Mouse (Mus musculus) lung, embryonic 14.5 days (tissue): ENCODE data around the gene Ispd. TPM values are rescaled to one million over a fixed set of nuclear protein-coding genes. Genes with fewer than 3 reads are reported as not detected.

ENCODE experiments used
- ATAC-seq: fragments of 200-750 bp; cut with Nextera tagmentation; 2 replicates; pipeline ENCODE4 v1.8.0; 2017; ENCODE audit warnings: mild to moderate bottlenecking, moderate TSS enrichment, moderate library complexity; ENCODE audit not compliant: insufficient read depth
- DNase-seq: peaks from one replicate; pipeline ENCODE4 v3.0.0-alpha.2; 2015
- H3K27ac ChIP-seq: fragments of 300-500 bp; sonication (generic); 2 replicates; pipeline ENCODE4 v1.5.1; 2014; ENCODE audit warnings: low read depth, mild to moderate bottlenecking, moderate library complexity
- H3K27me3 ChIP-seq: fragments of 300-500 bp; sonication (generic); 2 replicates; pipeline ENCODE4 v1.6.1; 2014; ENCODE audit warnings: low read length, control low read depth; ENCODE audit not compliant: insufficient read depth
- H3K36me3 ChIP-seq: fragments of 300-500 bp; sonication (generic); 2 replicates; pipeline ENCODE4 v1.6.1; 2014; ENCODE audit warnings: control low read depth; ENCODE audit not compliant: insufficient read depth
- H3K4me1 ChIP-seq: fragments of 300-500 bp; sonication (generic); 2 replicates; pipeline ENCODE4 v1.6.1; 2014; ENCODE audit warnings: antibody characterized with exemption, control low read depth; ENCODE audit not compliant: insufficient read depth
- H3K4me2 ChIP-seq: fragments of 300-500 bp; sonication (generic); 2 replicates; pipeline ENCODE4 v1.6.1; 2014; ENCODE audit warnings: mild to moderate bottlenecking
- H3K4me3 ChIP-seq: fragments of 300-500 bp; sonication (generic); 2 replicates; pipeline ENCODE4 v1.5.1; 2014; ENCODE audit warnings: low read depth, low read length
- H3K9ac ChIP-seq: fragments of 300-500 bp; sonication (generic); 2 replicates; pipeline ENCODE4 v1.6.1; 2014
- H3K9me3 ChIP-seq: fragments of 300-500 bp; sonication (generic); 2 replicates; pipeline ENCODE4 v1.6.1; 2016; ENCODE audit warnings: low read depth, low read length, control low read depth
- CTCF ChIP-seq: IDR thresholded peaks from 2 replicates; pipeline ENCODE4 v1.5.1; 2016; ENCODE audit warnings: antibody characterized with exemption, low read depth
- WGBS: fragments of 180-500 bp; shearing (Covaris S2); extraction: QIAGEN DNeasy Blood & Tissue Kit; methylation state at CpG from one replicate; pipeline ENCODE4 v1.1.7; 2014; 5-methylcytosine and 5-hydroxymethylcytosine counted together
- polyA plus RNA-seq: library from polyadenylated mRNA; unstranded; fragments of >200 nt; fragmentation: Nextera tagmentation; extraction: Ambion mirVana; gene quantifications from 2 replicates; pipeline ENCODE4 v1.2.1, GENCODE M21; 2014

Ispd gene
- polyA plus RNA-seq, 1 experiment from 2014 or later = 18.1 TPM

DNA sequence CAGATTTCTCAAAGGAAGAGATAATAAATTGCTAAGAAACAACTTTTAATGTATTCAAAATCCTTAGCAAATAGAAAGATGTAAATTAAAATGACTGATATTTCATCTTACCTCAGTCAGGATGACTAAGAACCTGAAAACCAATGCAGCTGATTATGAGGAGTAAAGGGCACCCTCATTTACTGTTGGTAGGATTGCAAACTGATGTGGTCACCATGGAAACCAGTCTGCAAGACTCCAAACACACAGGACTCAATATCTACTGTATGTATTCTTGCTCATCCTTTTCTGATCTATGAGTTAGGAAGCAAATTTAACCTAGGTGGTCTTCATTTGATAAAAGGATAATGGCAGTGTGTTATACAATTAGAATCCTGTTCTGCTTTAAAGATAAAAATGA, 246.0 kb downstream of the Ispd start:
- no peaks in the 10 kb centered on the region for H3K9me3 ChIP-seq
- no peak for TF ChIP-seq CTCF
- H3K27me3 ChIP-seq = no peaks in the 10 kb centered on the region
- ATAC-seq = no peak
- H3K4me1 ChIP-seq = no peaks in the 10 kb centered on the region
- no peak overlapping the region for H3K4me2 ChIP-seq
- H3K36me3 ChIP-seq = no peaks in the 10 kb centered on the region
- H3K4me3 ChIP-seq = no peak overlapping the region
- H3K9ac ChIP-seq = no peak overlapping the region
- no peak overlapping the region for H3K27ac ChIP-seq
- DNase-seq = no peak

DNA sequence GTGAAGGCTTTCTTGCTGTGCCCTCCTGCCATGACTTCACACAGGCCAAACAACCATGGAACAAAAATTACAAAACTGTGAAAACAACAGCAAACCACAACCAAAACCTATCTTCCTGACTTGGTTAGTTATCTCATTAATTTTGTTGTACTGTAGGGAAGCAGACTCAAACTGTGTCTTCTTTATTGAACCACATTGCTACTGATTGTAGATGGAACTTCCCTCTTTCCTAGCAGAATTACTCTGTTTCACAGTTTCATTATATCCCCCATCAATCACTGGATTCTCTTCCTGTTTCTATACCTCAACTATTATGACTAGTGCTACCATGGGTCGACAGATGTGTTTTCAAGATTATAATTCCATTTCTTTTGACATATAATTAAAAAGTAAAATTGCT, 251.2 kb downstream of the Ispd start:
- Histone ChIP-seq H3K4me2 (no peak overlapping the region), H3K27ac (no peak overlapping the region), H3K4me1 (no peaks in the 10 kb centered on the region), H3K36me3 (no peaks in the 10 kb centered on the region), H3K9ac (no peak overlapping the region), H3K4me3 (no peak overlapping the region), H3K9me3 (no peaks in the 10 kb centered on the region), H3K27me3 (no peaks in the 10 kb centered on the region)
- no peak for DNase-seq
- ATAC-seq = no peak
- no peak for TF ChIP-seq CTCF
- 78% methylated on average over 1 of the region's 1 CpGs for WGBS

DNA sequence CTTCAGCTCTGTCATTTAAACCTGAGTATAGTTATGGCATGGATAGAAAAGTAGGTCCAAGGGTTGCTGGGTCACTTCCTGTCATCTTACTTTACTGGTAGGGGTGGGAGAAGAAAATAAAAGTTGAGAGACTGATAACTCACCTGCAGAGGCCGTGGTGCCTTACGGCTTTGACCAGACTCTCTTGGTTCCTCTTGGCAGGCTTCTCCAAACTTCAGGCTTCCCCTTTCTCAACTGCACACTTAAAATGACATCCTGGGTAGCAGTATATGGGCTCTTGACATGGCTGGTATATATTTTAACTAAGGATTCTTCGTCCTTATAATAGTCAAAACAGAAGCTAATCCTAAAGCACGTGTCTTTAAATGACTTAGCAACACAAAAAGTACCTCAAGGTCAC, 266.3 kb downstream of the Ispd start:
- no peak overlapping the region for H3K27ac ChIP-seq
- WGBS = 75% methylated on average over 4 of the region's 4 CpGs
- H3K27me3 ChIP-seq = no peaks in the 10 kb centered on the region

DNA sequence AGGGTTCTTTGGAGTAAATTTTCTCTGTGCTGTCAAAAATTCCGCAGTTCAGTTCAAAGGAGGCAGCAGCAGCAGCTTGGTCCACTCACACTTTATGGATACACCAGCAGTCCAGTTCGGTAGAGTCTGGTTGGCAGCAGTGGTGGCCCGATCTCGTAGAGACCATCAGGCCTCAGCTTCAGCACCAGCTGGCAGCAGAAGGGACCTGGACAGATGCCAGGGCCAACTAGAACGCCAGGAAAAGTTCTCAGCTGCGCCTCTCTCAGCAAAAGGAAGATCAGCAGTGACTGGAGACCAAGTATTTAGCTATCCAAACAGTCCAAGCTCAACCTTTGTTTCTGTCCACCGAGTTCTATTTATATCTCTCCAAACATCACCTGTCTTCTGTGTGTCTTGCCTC, 281.2 kb downstream of the Ispd start:
- DNase-seq = peak; percentile 73
- Histone ChIP-seq H3K4me2 (no peak overlapping the region), H3K4me1 (no peaks in the 10 kb centered on the region)

More for the DNA sequence above, 266.3 kb downstream of the Ispd start:
- H3K4me3 ChIP-seq = no peak overlapping the region
- H3K36me3 ChIP-seq = no peaks in the 10 kb centered on the region
- TF ChIP-seq CTCF = no peak
- H3K9ac ChIP-seq = no peak overlapping the region
- no peaks in the 10 kb centered on the region for H3K9me3 ChIP-seq
- DNase-seq (no peak), ATAC-seq (no peak)
- H3K4me1 ChIP-seq = no peaks in the 10 kb centered on the region
- H3K4me2 ChIP-seq = no peak overlapping the region

DNA sequence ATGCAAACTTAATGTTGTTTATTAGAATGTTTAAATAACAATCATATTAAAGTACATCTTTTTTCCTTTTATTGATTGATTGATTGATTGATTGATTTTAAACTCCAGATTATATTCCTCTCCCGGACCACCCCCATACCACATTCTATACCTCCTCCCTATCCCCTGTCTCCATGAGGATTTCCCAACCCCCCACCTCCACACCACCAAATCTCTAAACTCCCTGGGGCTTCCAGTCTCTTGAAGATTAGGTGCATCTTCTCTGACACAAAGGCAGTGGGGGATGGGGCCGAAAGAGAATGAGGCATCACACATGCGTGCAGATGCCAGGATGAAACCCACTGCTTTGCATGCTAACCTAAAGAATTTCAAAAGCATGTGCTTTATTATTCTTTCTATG, 283.5 kb downstream of the Ispd start:
- Histone ChIP-seq H3K9ac (no peak overlapping the region), H3K4me1 (no peaks in the 10 kb centered on the region), H3K9me3 (no peaks in the 10 kb centered on the region), H3K4me2 (no peak overlapping the region), H3K36me3 (no peaks in the 10 kb centered on the region), H3K27me3 (no peaks in the 10 kb centered on the region), H3K27ac (no peak overlapping the region), H3K4me3 (no peak overlapping the region)
- DNase-seq (no peak), ATAC-seq (no peak)
- no peak for TF ChIP-seq CTCF
- WGBS = 74% methylated on average over 3 of the region's 3 CpGs

More for the DNA sequence above, 281.2 kb downstream of the Ispd start:
- no peak for TF ChIP-seq CTCF
- no peak; the same call in 1 of the 2 replicates for ATAC-seq
- Histone ChIP-seq H3K36me3 (no peaks in the 10 kb centered on the region), H3K27me3 (no peaks in the 10 kb centered on the region), H3K9ac (no peak overlapping the region), H3K9me3 (no peaks in the 10 kb centered on the region), H3K27ac (no peak overlapping the region), H3K4me3 (no peak overlapping the region)
- 53% methylated on average over 7 of the region's 7 CpGs for WGBS

DNA sequence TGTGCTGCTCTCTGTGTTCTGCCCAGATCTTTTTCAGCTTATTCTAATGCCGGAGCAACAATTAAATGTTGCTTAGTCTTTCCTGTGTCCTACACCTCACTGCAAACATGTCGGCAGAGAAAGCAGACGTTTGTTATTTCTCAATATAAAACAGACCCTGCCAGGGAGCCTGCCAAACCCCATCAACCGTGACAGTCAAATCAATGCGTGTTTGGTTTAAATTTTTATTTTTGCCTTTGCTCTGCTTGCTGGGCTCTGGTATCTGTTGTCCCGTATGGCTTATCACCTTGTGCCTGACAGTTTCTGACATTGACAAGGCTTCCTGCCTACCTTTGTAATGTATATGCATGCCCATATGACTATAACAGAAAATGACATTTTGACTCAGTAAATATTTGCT, 285.5 kb downstream of the Ispd start:
- Histone ChIP-seq H3K4me2 (no peak overlapping the region), H3K9me3 (no peaks in the 10 kb centered on the region), H3K4me3 (no peak overlapping the region), H3K9ac (no peak overlapping the region), H3K4me1 (no peaks in the 10 kb centered on the region), H3K27ac (no peak overlapping the region), H3K36me3 (no peaks in the 10 kb centered on the region), H3K27me3 (no peaks in the 10 kb centered on the region)
- 38% methylated on average over 6 of the region's 6 CpGs for WGBS
- no peak for DNase-seq
- no peak for ATAC-seq
- no peak for TF ChIP-seq CTCF

DNA sequence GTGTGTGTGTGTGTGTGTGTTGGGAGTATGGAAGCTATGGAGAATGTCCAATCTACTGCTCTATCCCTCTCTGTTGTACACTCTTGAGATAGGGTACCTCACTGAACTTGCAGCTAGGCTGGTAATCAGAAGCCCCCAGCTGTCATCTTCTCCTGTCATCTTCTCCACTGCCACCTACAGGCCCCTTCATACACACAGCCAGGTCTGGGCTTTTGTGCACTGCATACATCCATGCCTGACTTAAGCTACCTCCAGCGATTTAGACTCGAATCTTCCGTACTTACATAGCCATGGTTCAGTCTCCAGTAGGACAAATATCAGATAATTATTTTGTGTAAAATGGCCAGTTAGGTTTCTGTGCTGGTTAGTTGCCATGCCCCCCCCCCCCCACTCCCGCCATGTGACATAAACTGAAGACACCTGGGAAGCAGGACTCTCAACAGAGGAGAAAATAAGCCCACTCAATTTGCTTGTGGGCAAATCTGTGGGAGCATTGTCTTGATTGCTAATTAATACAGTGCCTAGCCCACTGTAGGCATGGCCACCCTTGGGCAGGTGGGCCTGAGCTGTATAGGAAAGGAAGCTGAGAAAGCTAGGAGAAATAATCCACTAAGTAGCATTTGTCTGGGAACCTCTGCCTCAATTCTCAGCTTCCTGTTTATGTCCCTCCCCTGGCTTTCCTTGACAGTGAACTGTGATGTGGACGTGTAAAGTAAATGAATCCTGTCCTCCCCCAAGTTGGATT, 289.1 kb downstream of the Ispd start:
- H3K36me3 ChIP-seq = no peaks in the 10 kb centered on the region
- no peak overlapping the region for H3K9ac ChIP-seq
- H3K27ac ChIP-seq = no peak overlapping the region
- H3K4me1 ChIP-seq = no peaks in the 10 kb centered on the region
- H3K4me2 ChIP-seq = peak overlapping the region; percentile 27; the same call in 1 of the 2 replicates
- 0 out of 2 replicates have a peak, but pooled peaks have one; percentile 14 for TF ChIP-seq CTCF
- no peak for DNase-seq
- ATAC-seq = peak; percentile 68
- H3K9me3 ChIP-seq = no peaks in the 10 kb centered on the region
- H3K4me3 ChIP-seq = no peak overlapping the region
- no peaks in the 10 kb centered on the region for H3K27me3 ChIP-seq
- 67% methylated on average over 5 of the region's 5 CpGs for WGBS
